Mouse (Mus musculus) liver, embryonic 14.5 days (tissue): ENCODE results near the gene Zfp932.

ENCODE experiments used
- CTCF ChIP-seq: IDR thresholded peaks from 2 replicates; pipeline ENCODE4 v1.5.1; 2016; ENCODE audit warnings: antibody characterized with exemption, low read depth, control low read depth
- EP300 ChIP-seq: IDR thresholded peaks from 2 replicates; pipeline ENCODE4 v1.6.1; 2016; ENCODE audit warnings: antibody characterized with exemption, low read depth

- no peak for TF ChIP-seq CTCF
- TF ChIP-seq EP300 = no peak
These were observed 61.5 kb downstream of the Zfp932 start for GRCm38 (mm10) chr5:110057637-110058408.
